Mouse (Mus musculus): ENCODE data around the gene Gpr176.

DNA sequence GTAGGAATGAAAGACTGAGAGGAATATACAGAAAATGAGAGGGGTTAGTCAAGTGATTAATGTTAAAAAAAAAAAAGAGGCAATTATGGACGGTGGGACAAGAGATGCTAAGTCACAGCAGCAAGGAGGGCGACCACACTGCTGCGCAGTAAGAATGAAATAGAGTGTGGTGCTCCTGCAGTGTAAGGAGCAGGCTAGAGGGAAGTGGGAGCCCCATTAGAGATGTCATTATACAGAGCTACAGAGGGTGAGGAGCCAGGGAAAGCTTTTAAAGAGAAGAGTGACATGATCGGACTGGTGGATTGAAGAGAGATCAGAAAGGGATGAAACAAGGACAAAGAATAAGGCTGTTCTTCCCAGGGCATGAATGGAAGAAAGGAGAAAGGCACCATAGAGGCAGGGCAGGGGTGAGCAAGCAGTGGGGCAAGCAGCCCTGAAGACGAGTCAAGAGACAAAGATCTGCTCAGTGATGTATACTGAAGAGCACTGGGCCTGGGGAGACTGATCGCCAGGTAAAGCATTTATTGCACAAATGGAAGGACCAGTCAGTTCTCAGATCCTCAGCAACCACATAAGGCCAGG, 18.0 kb downstream of the Gpr176 start:
- no peak for TF ChIP-seq CTCF (conservative IDR thresholded peaks at IDR 0.05; ENCODE audit: insufficient read depth, insufficient read length, low read depth, low read length)
- no peak for TF ChIP-seq POLR2A (IDR thresholded peaks at IDR 0.05; ENCODE audit: low read depth, low read length)
